Mouse (Mus musculus): Measurements from ENCODE around the gene Calm1.

Calm1 gene

DNA sequence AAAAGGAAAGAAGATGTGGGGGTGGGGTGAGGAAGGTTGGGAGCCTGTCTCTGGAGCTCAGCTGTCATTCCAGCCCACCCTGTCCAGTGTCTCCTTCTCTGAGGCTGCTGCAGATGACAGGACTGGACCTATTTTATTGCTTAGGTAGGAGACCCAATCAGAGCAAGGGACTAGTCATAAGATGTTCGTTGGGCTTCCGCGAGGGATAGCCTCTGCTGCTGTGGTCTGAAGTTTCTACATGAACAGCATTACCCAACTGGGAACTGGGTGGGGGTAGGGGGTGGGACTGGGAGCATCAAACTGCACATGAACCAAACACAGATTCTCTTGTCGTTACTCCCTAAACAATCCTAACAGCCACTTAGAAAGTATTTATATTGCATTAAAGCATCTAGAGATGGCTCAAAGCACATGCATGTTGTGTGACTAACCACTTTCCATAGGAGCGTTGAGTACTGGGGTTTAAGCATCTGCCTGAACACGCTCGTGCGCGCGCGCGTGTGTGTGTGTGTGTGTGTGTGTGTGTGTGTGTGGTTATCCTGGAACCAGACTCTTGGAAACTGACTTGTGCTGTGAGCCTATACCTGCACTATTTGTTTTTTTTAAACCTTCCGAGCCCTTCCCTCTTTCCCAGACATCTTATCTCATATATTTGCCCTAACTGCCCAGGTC is 23.2 kb downstream of the Calm1 start:
- no peak for DNase-seq (ENCODE audit: extremely low read depth, low read depth, low spot score)

DNA sequence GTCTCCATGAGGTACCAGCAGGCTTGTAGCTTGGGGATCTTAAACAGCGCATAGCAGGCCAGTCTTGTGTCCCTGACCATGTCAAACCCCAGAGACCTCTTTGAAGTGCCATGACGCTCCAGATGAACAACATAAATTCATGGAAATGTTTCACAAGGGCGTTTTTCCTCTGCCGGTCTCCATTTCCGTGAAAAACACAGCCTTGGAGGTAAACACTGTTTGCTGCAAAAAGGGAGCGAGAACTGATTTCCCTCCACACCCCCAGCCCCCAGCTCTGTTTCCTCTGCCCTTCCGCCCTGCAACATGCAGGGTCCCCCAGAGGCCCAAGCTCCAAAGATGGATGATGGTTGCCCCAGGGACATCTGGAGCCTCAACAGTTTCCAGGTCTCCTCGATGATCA is 24.3 kb downstream of the Calm1 start:
- DNase-seq (ENCODE audit: extremely low read depth, low read depth, low spot score): no peak

DNA sequence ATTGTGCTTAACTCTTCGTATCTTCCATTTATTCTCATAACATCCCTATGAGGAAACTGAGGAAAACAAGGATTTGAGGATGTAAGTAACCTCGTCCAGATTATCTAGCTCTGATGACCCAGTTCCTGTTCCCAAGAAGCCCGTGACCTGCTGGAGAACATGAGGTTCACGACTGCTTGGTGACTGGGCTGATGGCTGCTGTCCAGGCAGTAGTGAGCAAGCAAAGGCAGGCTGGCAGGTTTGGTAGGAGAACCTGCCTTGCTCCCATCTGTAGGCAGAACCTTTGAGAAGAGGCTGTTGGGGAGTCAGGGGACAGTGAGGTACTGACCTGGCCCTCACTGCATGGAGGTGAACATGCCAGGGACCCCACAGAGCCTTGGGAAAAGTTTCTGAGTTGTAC is 26.0 kb downstream of the Calm1 start:
- no peak for DNase-seq (ENCODE audit: extremely low read depth, low read depth, low spot score)

DNA sequence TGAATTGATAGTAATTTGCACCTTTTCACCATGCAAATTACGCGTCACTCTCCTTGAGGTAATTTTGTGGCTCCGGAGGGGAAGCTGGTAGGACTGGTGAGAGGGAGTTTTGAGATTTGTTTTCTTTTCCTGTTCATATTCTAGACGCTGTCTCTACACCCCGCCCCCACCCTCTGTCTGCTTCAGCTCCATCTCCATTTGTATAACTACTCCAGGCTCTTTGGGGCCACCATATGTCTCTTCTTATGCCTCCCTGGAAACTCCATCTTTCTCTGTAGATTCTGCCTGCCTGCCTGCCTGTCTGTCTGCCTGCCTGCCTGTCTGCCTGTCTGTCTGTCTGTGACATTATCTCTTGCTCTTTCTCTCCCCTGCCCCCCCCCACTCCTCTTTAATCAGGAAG is 26.8 kb downstream of the Calm1 start:
- no peak for DNase-seq (ENCODE audit: extremely low read depth, low read depth, low spot score)

DNA sequence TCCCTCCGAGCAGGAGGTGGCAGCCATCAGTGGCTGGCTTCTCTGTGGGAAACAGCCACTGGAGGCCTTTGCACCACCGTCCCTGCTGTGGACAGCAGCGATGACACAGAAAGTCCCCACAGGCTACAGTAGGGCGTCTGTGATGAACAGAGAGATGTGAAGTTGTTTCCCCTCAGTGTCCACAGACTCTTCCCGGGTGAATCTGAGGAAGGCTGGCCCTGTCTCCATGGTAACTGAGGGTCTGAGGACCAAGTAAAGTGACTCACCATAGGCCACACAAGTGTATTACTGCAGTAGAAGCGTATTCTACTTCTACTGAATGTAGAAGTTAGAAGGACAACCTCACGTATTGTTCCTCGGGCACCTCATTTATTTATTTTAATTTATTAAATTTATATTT is 27.4 kb downstream of the Calm1 start:
- DNase-seq (ENCODE audit: extremely low read depth, low read depth, low spot score): no peak

DNA sequence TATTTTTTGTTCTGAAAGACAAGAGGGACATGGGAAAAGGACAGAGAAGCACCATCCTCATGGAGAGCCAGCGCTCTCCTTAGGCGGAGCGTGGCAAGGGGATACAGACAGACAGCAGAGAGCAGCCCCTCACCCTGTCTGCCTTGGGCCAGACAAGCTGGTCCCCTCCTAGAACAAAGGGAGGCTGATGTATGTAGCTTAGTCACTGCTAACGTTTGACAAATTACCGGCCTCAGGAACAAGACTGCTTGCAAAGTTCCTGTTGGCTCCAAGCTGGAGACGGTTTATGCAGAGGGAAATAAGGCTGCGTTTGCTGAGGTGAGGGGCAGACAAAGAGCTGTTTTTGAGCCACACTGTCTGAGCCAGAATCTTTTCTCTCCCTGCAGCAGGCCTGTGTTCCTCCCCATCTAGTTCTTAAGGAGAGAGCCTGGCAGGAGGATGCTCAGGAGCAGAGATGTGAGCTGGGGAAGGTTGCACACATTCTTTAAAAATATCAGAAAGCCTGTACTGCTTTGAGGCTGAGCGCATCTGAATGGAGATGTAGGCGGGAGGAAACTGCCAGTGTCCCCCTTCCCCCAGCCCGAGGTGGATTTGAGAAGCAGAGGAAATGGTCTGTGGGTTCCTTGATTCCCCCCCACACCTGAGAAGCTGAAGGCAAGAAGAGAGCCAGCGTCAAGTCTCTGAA is 28.9 kb downstream of the Calm1 start:
- no peak for DNase-seq (ENCODE audit: extremely low read depth, low read depth, low spot score)

DNA sequence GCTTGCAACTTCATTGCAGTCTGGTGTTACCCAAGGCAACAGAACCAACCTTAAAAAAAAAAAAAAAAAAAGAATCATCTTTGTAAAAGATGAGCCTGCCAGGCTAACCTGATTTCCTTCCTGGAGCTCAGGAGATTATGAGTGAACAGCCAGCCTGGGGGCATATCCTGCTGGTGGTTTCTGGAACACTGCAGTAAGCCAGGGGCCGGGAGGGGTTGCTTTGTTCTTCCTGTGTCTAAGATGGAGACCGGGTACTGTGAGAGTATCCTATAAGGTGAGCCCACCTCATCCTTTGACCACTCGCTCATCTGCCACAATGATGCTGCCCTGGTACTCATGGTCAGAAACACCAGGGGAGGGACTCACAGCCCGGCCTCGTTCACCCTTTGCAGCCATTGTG is 35.0 kb downstream of the Calm1 start:
- no peak for DNase-seq (ENCODE audit: extremely low read depth, low read depth, low spot score)

DNA sequence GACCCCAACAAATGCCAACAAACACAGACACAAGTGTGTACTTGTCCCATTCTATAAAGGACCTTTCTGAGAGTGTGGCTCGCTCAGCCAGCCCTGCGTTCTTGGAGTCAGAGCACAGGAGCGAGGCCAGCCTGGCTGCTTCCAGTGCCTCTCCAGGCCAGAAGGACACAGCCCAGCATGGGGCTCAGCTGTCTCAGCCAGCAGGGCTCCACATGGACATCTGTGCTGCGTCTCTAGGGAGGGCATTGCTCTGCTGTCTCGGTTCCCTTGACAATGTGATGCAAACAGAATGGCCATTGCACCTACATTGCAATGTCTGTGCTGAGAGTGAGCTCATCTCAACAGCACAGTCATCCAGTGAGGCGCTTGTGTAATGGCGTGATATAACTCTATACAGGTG is 35.7 kb downstream of the Calm1 start:
- DNase-seq (ENCODE audit: extremely low read depth, low read depth, low spot score): no peak

DNA sequence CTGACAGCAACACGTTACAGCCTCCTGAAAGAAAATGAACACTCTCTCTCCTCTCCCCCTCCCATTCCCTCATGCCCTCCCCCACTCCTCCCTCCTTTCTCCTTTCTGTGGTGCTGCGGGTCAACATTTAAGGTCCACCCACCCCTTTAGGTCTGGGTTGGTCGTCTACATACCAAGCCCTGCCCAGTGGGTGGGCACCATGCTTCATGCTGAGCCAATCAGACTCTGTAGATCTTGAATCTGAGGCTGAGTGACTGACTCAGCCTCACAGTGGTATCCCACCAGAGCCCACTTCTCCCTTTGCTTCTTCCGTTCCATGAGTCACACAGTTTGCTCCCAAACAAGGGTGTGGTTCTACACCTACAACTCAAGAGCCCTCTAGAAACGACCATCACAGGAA is 36.2 kb downstream of the Calm1 start:
- DNase-seq (ENCODE audit: extremely low read depth, low read depth, low spot score): no peak

DNA sequence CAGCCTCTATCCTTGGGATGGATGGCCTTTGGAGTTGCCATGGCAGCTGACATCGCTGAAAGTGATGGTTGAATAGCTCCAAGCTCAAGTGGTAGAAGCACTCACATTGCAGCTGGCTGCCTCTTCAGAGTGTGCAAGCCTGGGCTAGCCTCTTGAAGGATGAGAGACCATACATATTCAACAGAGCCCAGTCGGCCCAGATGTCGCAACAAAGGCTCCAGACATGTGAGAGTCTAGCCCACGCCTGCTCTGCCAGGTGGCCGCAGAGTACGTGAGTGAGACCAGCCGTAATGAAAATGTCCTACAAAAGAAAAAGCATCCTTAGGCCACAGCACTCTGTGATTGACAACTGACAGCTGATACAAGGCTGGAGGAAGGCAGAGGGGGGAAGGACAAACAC is 40.2 kb downstream of the Calm1 start:
- no peak for DNase-seq (ENCODE audit: extremely low read depth, low read depth, low spot score)

DNA sequence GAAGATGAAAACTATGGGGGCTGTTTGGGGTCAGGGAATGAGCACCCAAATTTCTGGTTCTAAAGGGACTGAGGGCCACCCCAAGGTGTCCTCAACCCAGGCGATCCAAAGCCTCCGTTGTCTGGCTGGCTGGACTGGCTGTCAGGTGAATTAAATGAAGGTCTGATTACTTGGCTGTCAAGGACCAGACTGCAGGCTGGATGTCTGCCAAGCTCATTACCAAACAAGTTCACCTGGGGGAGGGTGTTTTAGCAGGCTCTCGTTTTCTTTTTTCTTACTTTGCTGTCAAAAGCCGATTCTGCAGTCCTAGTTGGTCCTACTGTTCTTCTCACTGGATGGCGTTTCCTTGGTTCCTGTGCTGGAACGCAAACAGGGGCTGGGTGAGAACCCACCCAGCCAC is 40.6 kb downstream of the Calm1 start:
- DNase-seq (ENCODE audit: extremely low read depth, low read depth, low spot score): no peak

DNA sequence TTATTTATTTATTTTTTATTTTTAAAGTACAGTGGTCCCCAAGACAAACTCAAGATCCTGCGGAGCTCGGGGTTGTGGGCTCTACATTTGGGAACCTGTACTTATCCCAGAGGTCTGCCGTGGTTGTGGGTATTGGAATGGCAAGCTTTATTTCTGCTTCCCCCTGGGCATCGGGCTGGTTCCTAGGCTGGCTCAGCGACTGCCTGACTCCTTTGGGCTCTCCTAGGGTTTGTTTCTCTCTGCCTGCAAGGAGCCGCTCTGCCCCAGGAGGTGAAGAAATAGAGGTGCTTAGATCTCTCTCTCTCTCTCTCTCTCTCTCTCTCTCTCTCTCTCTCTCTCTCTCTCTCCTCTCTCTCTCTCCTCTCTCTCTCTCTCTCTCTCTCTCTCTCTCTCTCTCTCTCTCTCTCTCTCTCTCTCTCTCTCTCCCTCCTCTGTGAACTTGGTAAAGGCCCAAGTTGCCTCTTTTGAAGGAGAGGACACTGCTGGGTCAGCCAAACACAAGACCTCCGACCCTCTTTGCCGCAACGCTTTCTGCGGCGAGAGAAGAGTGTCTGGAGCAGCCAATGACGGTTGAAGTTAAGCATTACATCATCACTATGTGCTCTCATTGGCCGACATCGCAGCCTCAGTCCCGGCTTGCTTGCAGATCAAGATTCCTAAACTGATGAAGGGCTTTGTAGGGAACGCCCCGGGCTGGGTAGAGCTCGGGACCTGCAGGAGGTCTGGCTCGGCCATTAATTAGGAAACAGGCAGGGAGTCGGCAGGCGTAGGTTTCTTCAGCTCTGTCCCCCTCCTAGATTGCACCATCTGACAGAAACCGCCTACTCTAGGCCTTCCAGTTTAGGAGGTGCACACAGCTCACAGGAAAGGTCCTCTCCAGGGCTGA is 42.9 kb downstream of the Calm1 start:
- DNase-seq (ENCODE audit: extremely low read depth, low read depth, low spot score): no peak

DNA sequence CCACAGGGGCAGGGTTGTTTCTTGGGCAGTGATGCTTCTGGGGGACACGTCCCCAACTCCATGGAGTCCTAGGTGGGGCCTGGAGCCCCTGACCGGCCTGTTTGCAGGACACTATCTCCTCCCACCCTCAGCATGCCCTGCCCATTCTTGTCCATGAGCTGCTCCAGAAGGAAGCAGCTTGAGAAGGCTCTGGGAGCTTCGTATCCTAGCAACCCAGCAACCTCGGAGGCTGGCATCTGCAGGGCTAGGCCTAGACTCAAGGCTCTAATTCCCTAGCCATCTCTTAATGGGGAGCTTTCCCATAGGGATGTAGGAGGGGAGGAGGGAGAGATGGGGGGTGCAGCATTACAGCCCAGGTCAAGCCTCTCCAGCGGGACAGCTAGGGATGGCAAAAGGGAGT is 45.3 kb downstream of the Calm1 start:
- no peak for DNase-seq (ENCODE audit: extremely low read depth, low read depth, low spot score)

DNA sequence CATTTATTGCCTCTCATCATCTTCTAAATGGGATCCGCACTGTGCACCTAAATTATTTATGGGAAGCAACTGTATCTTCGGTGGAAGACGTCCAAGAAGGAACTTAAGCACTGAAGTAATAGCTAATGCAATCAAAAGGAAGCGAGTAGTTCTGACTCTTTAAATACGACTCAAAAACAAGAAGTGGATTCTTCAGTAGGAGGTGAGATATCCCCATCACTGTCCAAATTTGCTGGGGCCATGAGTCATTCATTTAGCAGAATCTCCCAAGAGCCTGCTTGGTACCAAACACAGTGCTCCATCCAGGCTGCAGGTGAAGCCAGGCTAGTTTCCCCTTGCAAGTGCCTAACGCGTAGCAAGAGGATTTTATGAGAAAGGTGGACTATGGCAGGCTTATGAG is 49.9 kb downstream of the Calm1 start:
- no peak for DNase-seq (ENCODE audit: extremely low read depth, low read depth, low spot score)

DNA sequence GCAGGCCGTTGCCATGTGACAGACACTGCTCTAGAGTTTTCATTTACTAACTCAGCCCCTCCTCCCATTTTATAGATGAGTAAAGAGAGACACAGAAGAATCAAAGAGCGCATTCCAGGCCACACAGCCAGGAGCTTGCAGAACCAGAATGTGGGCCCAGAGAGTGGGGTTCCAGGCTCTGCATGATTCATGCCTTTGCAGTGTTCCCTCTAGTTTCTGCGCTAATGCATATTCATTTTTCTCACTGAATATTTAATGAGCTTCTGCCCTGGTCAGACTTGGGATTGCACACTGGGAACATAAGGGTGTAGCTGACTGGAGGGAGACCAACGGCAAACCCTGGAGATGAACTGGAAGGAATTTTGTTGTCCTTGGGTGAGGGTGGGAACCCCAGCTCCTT is 55.2 kb downstream of the Calm1 start:
- DNase-seq (ENCODE audit: extremely low read depth, low read depth, low spot score): no peak

DNA sequence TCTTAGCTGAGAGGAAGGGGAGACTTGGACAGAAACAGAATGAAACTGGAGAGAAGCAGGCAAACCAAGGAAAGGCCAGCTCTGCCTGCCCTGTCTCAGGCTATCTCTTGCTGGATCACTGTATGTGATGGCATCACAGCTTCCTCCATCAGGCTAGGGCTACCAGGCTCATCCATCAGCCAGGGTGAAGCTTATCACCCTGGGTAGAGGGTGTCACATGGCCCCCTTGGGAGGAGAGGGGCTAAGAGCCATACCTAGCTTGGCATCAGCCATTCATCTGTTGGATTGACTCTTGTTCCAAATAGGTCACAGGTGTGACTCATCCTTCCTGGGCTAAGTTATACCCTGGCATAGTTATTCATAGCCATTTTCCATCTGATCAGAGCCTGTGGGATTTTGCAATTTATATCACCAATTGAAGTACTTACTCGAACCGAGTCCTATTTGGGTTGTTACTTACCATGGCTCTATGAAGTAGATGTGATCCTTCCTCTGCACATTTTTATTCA is 56.3 kb downstream of the Calm1 start:
- no peak for DNase-seq (ENCODE audit: extremely low read depth, low read depth, low spot score)

DNA sequence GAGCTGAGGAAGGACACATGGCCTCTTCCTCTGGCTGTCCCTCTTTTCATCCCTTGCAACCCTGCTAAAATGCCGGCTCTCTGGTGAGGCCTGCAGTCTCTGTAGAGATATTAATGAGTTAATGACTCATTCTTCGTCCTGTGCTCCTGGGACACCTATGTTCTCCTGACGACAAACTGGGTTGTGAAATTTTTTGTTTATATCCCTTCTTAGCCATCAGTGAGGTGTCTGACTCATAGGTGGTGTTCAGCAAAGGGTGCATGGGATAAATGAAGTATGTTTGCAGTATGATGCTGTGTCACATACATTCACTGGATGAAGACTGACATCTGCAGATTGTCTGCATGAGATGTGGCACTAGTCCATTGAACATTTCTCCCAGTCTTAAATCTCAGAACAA is 58.5 kb downstream of the Calm1 start:
- DNase-seq (ENCODE audit: extremely low read depth, low read depth, low spot score): no peak
